11 mouse cellular contexts compared by ENCODE assay signal in genomic region chr12:85181475-85182344, GRCm38 (mm10). TPM values are rescaled to one million over a fixed set of nuclear protein-coding genes. Genes with fewer than 3 reads are reported as not detected.
DNase-seq lines count a peak whose midpoint lies in the region; ATAC-seq and TF ChIP-seq lines count a peak whose summit lies in the region.
"Had no signal": no experiment of that assay in that cellular context is flagged by ENCODE, and none has a peak within 500 bp of the region (broad histone marks: within the 10 kb centered on the region; RNA-seq: fewer than 3 reads in every experiment).

No protein-coding gene starts in this region.

- H3K27ac ChIP-seq in intestine, embryonic 15.5 days, result 0 out of 2 replicates have a peak overlapping the region, but pooled peaks have one; percentile 6
- H3K27ac ChIP-seq in intestine, postnatal 0 days (ENCODE audit: low read depth, low read length), result no peak overlapping the region
- H3K27ac ChIP-seq in embryonic facial prominence, embryonic 11.5 days (replicated peaks; ENCODE audit: low read depth, low read length), result no peak overlapping the region
- H3K27ac ChIP-seq in forebrain, embryonic 15.5 days (replicated peaks), result peak overlapping the region; percentile 32; the same call in 1 of the 2 replicates
- H3K27ac ChIP-seq in midbrain, embryonic 12.5 days (replicated peaks), result no peak overlapping the region

- WGBS in intestine, embryonic 15.5 days, result 20% methylated on average over 17 of the region's 17 CpGs
- WGBS in intestine, postnatal 0 days, result 40% methylated on average over 16 of the region's 17 CpGs
- 26% methylated on average over 15 of the region's 17 CpGs for WGBS in embryonic facial prominence, embryonic 11.5 days
- 18% methylated on average over 14 of the region's 17 CpGs for WGBS in forebrain, embryonic 15.5 days
- WGBS in midbrain, embryonic 12.5 days, result 29% methylated on average over 17 of the region's 17 CpGs

- no peak overlapping the region; the same call in 1 of the 2 replicates for H3K4me2 ChIP-seq in intestine, embryonic 15.5 days (replicated peaks)
- no peak overlapping the region for H3K4me2 ChIP-seq in intestine, postnatal 0 days (replicated peaks; ENCODE audit: low read depth)
- H3K4me2 ChIP-seq in embryonic facial prominence, embryonic 11.5 days (ENCODE audit: low read depth, low read length), result no peak overlapping the region; the same call in none of the 2 replicates
- no peak overlapping the region for H3K4me2 ChIP-seq in forebrain, embryonic 15.5 days (replicated peaks)
- peak overlapping the region; percentile 28 for H3K4me2 ChIP-seq in midbrain, embryonic 12.5 days (replicated peaks)

- peaks cover 30% of the 10 kb centered on the region for H3K4me1 ChIP-seq in intestine, embryonic 15.5 days (replicated peaks)
- H3K4me1 ChIP-seq in intestine, postnatal 0 days (replicated peaks; ENCODE audit: control insufficient read depth, insufficient read depth, low read length), result no peaks in the 10 kb centered on the region
- peaks cover 7% of the 10 kb centered on the region; the same call in 1 of the 2 replicates for H3K4me1 ChIP-seq in embryonic facial prominence, embryonic 11.5 days (ENCODE audit: control insufficient read depth, insufficient read depth, low read length)
- H3K4me1 ChIP-seq in forebrain, embryonic 15.5 days, result peaks cover 31% of the 10 kb centered on the region
- H3K4me1 ChIP-seq in midbrain, embryonic 12.5 days, result peaks cover 21% of the 10 kb centered on the region

- H3K9ac ChIP-seq in intestine, embryonic 15.5 days, result no peak overlapping the region
- no peak overlapping the region for H3K9ac ChIP-seq in intestine, postnatal 0 days (ENCODE audit: low read depth, low read length)
- no peak overlapping the region for H3K9ac ChIP-seq in embryonic facial prominence, embryonic 11.5 days (replicated peaks; ENCODE audit: low read length)
- H3K9ac ChIP-seq in forebrain, embryonic 15.5 days (replicated peaks), result no peak overlapping the region
- peak overlapping the region; percentile 25; the same call in 1 of the 2 replicates for H3K9ac ChIP-seq in midbrain, embryonic 12.5 days (replicated peaks)

- H3K4me3 ChIP-seq in intestine, embryonic 15.5 days (replicated peaks), result no peak overlapping the region
- no peak overlapping the region for H3K4me3 ChIP-seq in intestine, postnatal 0 days (ENCODE audit: low read depth, low read length)
- H3K4me3 ChIP-seq in embryonic facial prominence, embryonic 11.5 days (ENCODE audit: low read depth, low read length), result no peak overlapping the region
- H3K4me3 ChIP-seq in forebrain, embryonic 15.5 days, result no peak overlapping the region
- no peak overlapping the region for H3K4me3 ChIP-seq in midbrain, embryonic 12.5 days

- ATAC-seq in intestine, embryonic 15.5 days, result no peak
- no peak for ATAC-seq in intestine, postnatal 0 days
- ATAC-seq in embryonic facial prominence, embryonic 11.5 days (replicated peaks; ENCODE audit: insufficient number of reproducible peaks, low FRiP score, low TSS enrichment, low read depth), result no peak
- 0 out of 2 replicates have a peak, but pooled peaks have one; percentile 13 for ATAC-seq in forebrain, embryonic 15.5 days (replicated peaks)
- ATAC-seq in midbrain, embryonic 12.5 days (ENCODE audit: low FRiP score, low read depth), result 0 out of 2 replicates have a peak, but pooled peaks have one; percentile 16
- no peak for ATAC-seq in granulocyte monocyte progenitor cell, adult 5-6 weeks (replicated peaks; ENCODE audit: poor library complexity, severe bottlenecking)

- no peaks in the 10 kb centered on the region for H3K36me3 ChIP-seq in intestine, embryonic 15.5 days
- H3K36me3 ChIP-seq in intestine, postnatal 0 days (ENCODE audit: control insufficient read depth, insufficient read depth), result no peaks in the 10 kb centered on the region
- H3K36me3 ChIP-seq in embryonic facial prominence, embryonic 11.5 days (replicated peaks; ENCODE audit: control insufficient read depth, insufficient read depth, low read depth, low read length), result no peaks in the 10 kb centered on the region
- H3K36me3 ChIP-seq in forebrain, embryonic 15.5 days, result no peaks in the 10 kb centered on the region
- no peaks in the 10 kb centered on the region for H3K36me3 ChIP-seq in midbrain, embryonic 12.5 days

- H3K27me3 ChIP-seq in intestine, embryonic 15.5 days (replicated peaks), result no peaks in the 10 kb centered on the region; the same call in 1 of the 2 replicates
- 0 out of 2 replicates have a peak, but pooled peaks cover 6% of the 10 kb centered on the region for H3K27me3 ChIP-seq in intestine, postnatal 0 days (replicated peaks; ENCODE audit: control insufficient read depth, insufficient read depth, low read length)
- 0 out of 2 replicates have a peak, but pooled peaks cover 3% of the 10 kb centered on the region for H3K27me3 ChIP-seq in embryonic facial prominence, embryonic 11.5 days (ENCODE audit: control insufficient read depth, insufficient read depth, low read length)
- no peaks in the 10 kb centered on the region for H3K27me3 ChIP-seq in forebrain, embryonic 15.5 days
- H3K27me3 ChIP-seq in midbrain, embryonic 12.5 days, result peaks cover 29% of the 10 kb centered on the region

- intact Hi-C loops in left cerebral cortex, postnatal 10 days (cut with DNase I), result loop anchor here (5.0 kb wide), 1 partner anchor 36 kb away; the partner anchor contains the start of gene Eif2b2

- no peaks in the 10 kb centered on the region for H3K9me3 ChIP-seq in intestine, embryonic 15.5 days
- H3K9me3 ChIP-seq in intestine, postnatal 0 days (ENCODE audit: control insufficient read depth), result no peaks in the 10 kb centered on the region
- no peaks in the 10 kb centered on the region for H3K9me3 ChIP-seq in embryonic facial prominence, embryonic 11.5 days (replicated peaks; ENCODE audit: control insufficient read depth, low read length)
- no peaks in the 10 kb centered on the region for H3K9me3 ChIP-seq in forebrain, embryonic 15.5 days
- H3K9me3 ChIP-seq in midbrain, embryonic 12.5 days, result no peaks in the 10 kb centered on the region

- TF ChIP-seq CTCF in intestine, postnatal 0 days (IDR thresholded peaks at IDR 0.05; ENCODE audit: low read depth), result no peak

- peak; percentile 22 for DNase-seq in embryonic facial prominence, embryonic 11.5 days (ENCODE audit: low spot score)
- DNase-seq in left cerebral cortex, postnatal 10 days (ENCODE audit: extremely low spot score in 1 of 2, low spot score in 2 of 2), result no peak
- DNase-seq: cerebellum, adult 2 months; kidney, adult 9 months; right cerebral cortex, postnatal 14 days; thymus, postnatal 14 days had no signal

RNA-seq across cellular contexts. Expression of gene Pgf, which starts 4.1 kb away (rescaled TPM):
- polyA plus RNA-seq in intestine, embryonic 15.5 days (2015; fragmentation: Nextera tagmentation; extraction: Ambion mirVana), result 15.6 and 15.8 TPM in 2 replicates
- 3.9 and 4.2 TPM in 2 replicates for polyA plus RNA-seq in intestine, postnatal 0 days (2015; fragmentation: Nextera tagmentation; extraction: Ambion mirVana)
- polyA plus RNA-seq in embryonic facial prominence, embryonic 11.5 days (2014; fragmentation: Nextera tagmentation; extraction: Ambion mirVana), result 13.4 and 14.5 TPM in 2 replicates
- polyA plus RNA-seq in forebrain, embryonic 15.5 days (2015; fragmentation: Nextera tagmentation; extraction: Ambion mirVana), result 6.2 and 6.3 TPM in 2 replicates
- polyA plus RNA-seq in midbrain, embryonic 12.5 days (2016; fragmentation: Nextera tagmentation; extraction: Ambion mirVana), result 5.7 and 6.2 TPM in 2 replicates
- total RNA-seq in granulocyte monocyte progenitor cell, adult 5-6 weeks (2014; fragmentation: Nextera tagmentation), result not detected in 2 replicates
- not detected in 2 replicates for total RNA-seq in granulocyte monocyte progenitor cell, adult 5-6 weeks (2017)
- total RNA-seq in left cerebral cortex, postnatal 10 days (2021), result 1 to 10 TPM; 3.9 to 4.8 TPM

RNA-seq across cellular contexts. Expression of gene Rps6kl1, which starts 30.6 kb away (rescaled TPM):
- polyA plus RNA-seq in intestine, embryonic 15.5 days (2015; fragmentation: Nextera tagmentation; extraction: Ambion mirVana), result 2.4 and 2.6 TPM in 2 replicates
- 1.3 and 1.9 TPM in 2 replicates for polyA plus RNA-seq in intestine, postnatal 0 days (2015; fragmentation: Nextera tagmentation; extraction: Ambion mirVana)
- 1.3 and 1.6 TPM in 2 replicates for polyA plus RNA-seq in embryonic facial prominence, embryonic 11.5 days (2014; fragmentation: Nextera tagmentation; extraction: Ambion mirVana)
- 19.8 and 22.2 TPM in 2 replicates for polyA plus RNA-seq in forebrain, embryonic 15.5 days (2015; fragmentation: Nextera tagmentation; extraction: Ambion mirVana)
- polyA plus RNA-seq in midbrain, embryonic 12.5 days (2016; fragmentation: Nextera tagmentation; extraction: Ambion mirVana), result 5.4 and 6.1 TPM in 2 replicates
- not detected in 2 replicates for total RNA-seq in granulocyte monocyte progenitor cell, adult 5-6 weeks (2014; fragmentation: Nextera tagmentation)
- not detected in 2 replicates for total RNA-seq in granulocyte monocyte progenitor cell, adult 5-6 weeks (2017)
- 10 to 100 TPM; 38.8 to 39.5 TPM for total RNA-seq in left cerebral cortex, postnatal 10 days (2021)

RNA-seq across cellular contexts. Expression of gene Eif2b2, which starts 37.6 kb away (rescaled TPM):
- 66.8 and 72.0 TPM in 2 replicates for polyA plus RNA-seq in intestine, embryonic 15.5 days (2015; fragmentation: Nextera tagmentation; extraction: Ambion mirVana)
- polyA plus RNA-seq in intestine, postnatal 0 days (2015; fragmentation: Nextera tagmentation; extraction: Ambion mirVana), result 44.5 and 44.9 TPM in 2 replicates
- polyA plus RNA-seq in embryonic facial prominence, embryonic 11.5 days (2014; fragmentation: Nextera tagmentation; extraction: Ambion mirVana), result 89.6 and 90.0 TPM in 2 replicates
- 81.9 and 84.3 TPM in 2 replicates for polyA plus RNA-seq in forebrain, embryonic 15.5 days (2015; fragmentation: Nextera tagmentation; extraction: Ambion mirVana)
- 85.7 and 86.6 TPM in 2 replicates for polyA plus RNA-seq in midbrain, embryonic 12.5 days (2016; fragmentation: Nextera tagmentation; extraction: Ambion mirVana)
- total RNA-seq in granulocyte monocyte progenitor cell, adult 5-6 weeks (2014; fragmentation: Nextera tagmentation), result 51.8 and 89.9 TPM in 2 replicates
- total RNA-seq in granulocyte monocyte progenitor cell, adult 5-6 weeks (2017), result 44.0 and 61.7 TPM in 2 replicates
- total RNA-seq in left cerebral cortex, postnatal 10 days (2021), result 10 to 100 TPM; 60.8 to 61.7 TPM

Comparison
In these comparisons a context has a peak if more than half of its experiments do, and no peak if none do; other contexts are left out.
1. H3K27ac ChIP-seq: peak in intestine, embryonic 15.5 days (single experiment) and forebrain, embryonic 15.5 days (single experiment); none in intestine, postnatal 0 days (single experiment), embryonic facial prominence, embryonic 11.5 days (single experiment) and midbrain, embryonic 12.5 days (single experiment).
2. ATAC-seq: peak in forebrain, embryonic 15.5 days (single experiment) and midbrain, embryonic 12.5 days (single experiment); none in intestine, embryonic 15.5 days (single experiment), intestine, postnatal 0 days (single experiment), embryonic facial prominence, embryonic 11.5 days (single experiment) and granulocyte monocyte progenitor cell, adult 5-6 weeks (single experiment).